Mouse (Mus musculus) large intestine, adult 2 months (tissue): Measurements from ENCODE around the gene Gm5152. TPM values are rescaled to one million over a fixed set of nuclear protein-coding genes. Genes with fewer than 3 reads are reported as not detected.
"Not testable (repeated sequence)": the region's sequence is repeated elsewhere in the genome, so short reads cannot be mapped to it uniquely, and the experiment has no call there.

ENCODE experiments used
- DNase-seq: peaks from one replicate; pipeline ENCODE4 v3.0.0-alpha.2; 2012; ENCODE audit warnings: low read depth, low spot score
- WGBS: fragments of 180-500 bp; shearing (Covaris S2); methylation state at CpG from one replicate; pipeline ENCODE4 v1.1.7; 2018; 5-methylcytosine and 5-hydroxymethylcytosine counted together
- polyA plus RNA-seq: library from polyadenylated mRNA; depleted of rRNA; stranded (reverse); fragments of >200 nt; gene quantifications from 2 replicates; pipeline ENCODE4 v1.2.3, GENCODE M21; 2012; rRNA removed

Gm5152 gene
- polyA plus RNA-seq: 0.22 TPM in 1 of 2 replicates, not detected in the other

GRCm38 (mm10) chr5:10246426-10246825, at the start of gene Gm5152:
Gm5152 (minus strand) TSS chr5:10246526.
- WGBS: no CpG with 5 or more reads among the region's 1 CpGs
- not testable (repeated sequence) for DNase-seq

DNA sequence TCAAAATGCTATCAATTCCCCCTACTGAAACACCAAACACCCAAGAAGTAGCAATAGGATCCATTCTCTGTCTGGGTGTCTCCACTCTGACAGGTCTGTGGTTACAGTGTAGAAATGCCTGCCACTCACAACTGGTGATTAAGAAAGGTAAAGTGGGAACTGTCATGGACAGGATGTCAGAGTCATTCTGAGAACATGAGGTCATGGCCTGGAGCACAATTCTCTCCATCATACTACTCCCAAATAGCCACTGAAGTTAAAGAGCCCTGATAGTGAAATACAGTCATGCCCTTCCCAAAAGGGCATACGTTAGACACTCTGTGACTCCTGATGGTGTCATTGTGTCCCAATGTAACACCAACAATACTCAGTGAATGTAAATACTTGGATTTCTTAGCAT, 8.4 kb upstream of the Gm5152 start:
- WGBS: 61% methylated on average over 1 of the region's 1 CpGs
- not testable (repeated sequence) for DNase-seq

- not testable (repeated sequence) for DNase-seq
These were observed 556 bp downstream of the Gm5152 start for GRCm38 (mm10) chr5:10245770-10246169.

GRCm38 (mm10) chr5:10240436-10240835, 5.9 kb downstream of the Gm5152 start:
- WGBS: 74% methylated on average over 3 of the region's 3 CpGs
- not testable (repeated sequence) for DNase-seq

DNA sequence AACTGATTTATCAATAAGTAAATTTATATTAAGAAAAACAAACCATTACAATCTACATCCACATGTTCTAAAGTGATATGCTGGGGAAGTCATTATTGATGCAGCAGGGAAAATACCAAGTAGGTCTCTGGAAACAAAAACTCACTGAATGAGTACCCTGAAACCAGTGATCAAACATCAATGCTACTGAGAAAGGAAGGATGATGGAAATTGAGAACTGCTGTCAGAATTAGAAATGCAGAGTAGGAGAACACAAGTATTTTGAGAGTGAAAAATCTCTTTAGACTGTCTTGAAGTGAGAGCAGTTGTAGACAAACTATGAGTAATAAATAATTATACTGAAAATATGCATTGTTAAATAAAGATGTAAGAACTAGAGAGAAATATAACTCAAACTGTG, 26.0 kb downstream of the Gm5152 start:
- no peak for DNase-seq

- WGBS: 78% methylated on average over 1 of the region's 1 CpGs
- no peak for DNase-seq
These were observed 43.3 kb downstream of the Gm5152 start for GRCm38 (mm10) chr5:10203067-10203466.

GRCm38 (mm10) chr5:10196880-10197279, 49.4 kb downstream of the Gm5152 start:
- WGBS: 58% methylated on average over 1 of the region's 1 CpGs
- DNase-seq: no peak
